In the genomic region with DNA sequence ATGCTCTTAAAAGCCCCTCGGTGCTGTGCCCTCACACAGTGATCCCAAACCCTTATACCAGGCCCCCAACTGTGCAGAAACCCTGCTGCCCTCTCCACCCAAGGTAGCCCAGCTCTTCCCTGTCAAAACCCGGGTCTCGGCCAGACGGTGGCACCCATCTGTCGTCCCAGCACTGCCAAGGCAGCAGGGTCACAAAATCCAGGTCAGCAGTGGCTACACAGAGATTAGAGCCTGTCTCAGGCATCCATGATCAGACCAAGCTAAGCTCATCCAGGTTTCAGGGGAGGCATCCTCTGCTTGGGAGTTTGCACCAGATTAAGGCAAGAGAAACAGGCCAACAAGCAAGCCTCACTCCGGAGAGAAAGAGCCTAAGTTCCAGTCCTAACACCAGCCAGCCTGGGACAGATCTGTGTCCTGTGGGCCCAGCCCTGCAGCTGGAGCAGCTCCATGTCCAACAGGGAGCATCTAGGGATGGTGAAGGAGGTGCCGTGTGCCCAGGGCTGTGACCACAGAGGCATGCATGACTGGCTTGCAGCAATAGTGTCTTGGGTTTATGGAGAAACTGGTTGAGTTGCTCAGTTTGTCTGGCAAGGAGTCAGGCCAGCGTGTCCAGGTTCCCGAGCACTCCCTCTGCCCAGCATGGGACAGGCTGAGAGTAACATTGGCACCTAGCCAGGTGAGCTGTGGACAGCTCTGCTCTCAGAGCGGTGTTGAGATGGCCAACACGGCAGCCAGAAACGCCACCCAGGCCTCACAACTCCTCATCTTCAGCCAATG, we compare ENCODE assay signal across 9 mouse cellular contexts. TPM values are rescaled to one million over a fixed set of nuclear protein-coding genes. Genes with fewer than 3 reads are reported as not detected.
DNase-seq lines count a peak whose midpoint lies in the region; ATAC-seq lines count a peak whose summit lies in the region.
"Had no signal": no experiment of that assay in that cellular context is flagged by ENCODE, and none has a peak within 500 bp of the region (broad histone marks: within the 10 kb centered on the region; RNA-seq: fewer than 3 reads in every experiment).

No protein-coding gene starts in this region.

- H3K27me3 ChIP-seq in forebrain, embryonic 14.5 days (replicated peaks; ENCODE audit: control insufficient read depth, insufficient read depth, low read length), result no peaks in the 10 kb centered on the region
- no peaks in the 10 kb centered on the region for H3K27me3 ChIP-seq in forebrain, embryonic 16.5 days (replicated peaks; ENCODE audit: control insufficient read depth, insufficient read depth, low read length)
- H3K27me3 ChIP-seq in midbrain, embryonic 16.5 days (ENCODE audit: control insufficient read depth, insufficient read depth, low read depth, low read length), result no peaks in the 10 kb centered on the region
- H3K27me3 ChIP-seq in midbrain, embryonic 11.5 days (ENCODE audit: control insufficient read depth, insufficient read depth, low read length), result no peaks in the 10 kb centered on the region
- no peaks in the 10 kb centered on the region for H3K27me3 ChIP-seq in embryonic facial prominence, embryonic 14.5 days (replicated peaks; ENCODE audit: control insufficient read depth, insufficient read depth, low read length)

- H3K4me3 ChIP-seq in forebrain, embryonic 14.5 days (ENCODE audit: low read depth, low read length), result no peak overlapping the region
- no peak overlapping the region for H3K4me3 ChIP-seq in forebrain, embryonic 16.5 days (replicated peaks; ENCODE audit: low read length)
- H3K4me3 ChIP-seq in midbrain, embryonic 16.5 days (ENCODE audit: low read depth, low read length), result no peak overlapping the region
- H3K4me3 ChIP-seq in midbrain, embryonic 11.5 days (ENCODE audit: low read depth, low read length), result no peak overlapping the region
- no peak overlapping the region for H3K4me3 ChIP-seq in embryonic facial prominence, embryonic 14.5 days (ENCODE audit: low read depth, low read length)

- H3K4me1 ChIP-seq in forebrain, embryonic 14.5 days (ENCODE audit: control insufficient read depth, insufficient read depth, low read length), result no peaks in the 10 kb centered on the region
- 0 out of 2 replicates have a peak, but pooled peaks cover 8% of the 10 kb centered on the region for H3K4me1 ChIP-seq in forebrain, embryonic 16.5 days (replicated peaks; ENCODE audit: control insufficient read depth, insufficient read depth, low read length)
- no peaks in the 10 kb centered on the region; the same call in 1 of the 2 replicates for H3K4me1 ChIP-seq in midbrain, embryonic 16.5 days (ENCODE audit: control insufficient read depth, insufficient read depth, low read length)
- H3K4me1 ChIP-seq in midbrain, embryonic 11.5 days (ENCODE audit: control insufficient read depth, insufficient read depth, low read length), result peaks cover 14% of the 10 kb centered on the region
- no peaks in the 10 kb centered on the region for H3K4me1 ChIP-seq in embryonic facial prominence, embryonic 14.5 days (ENCODE audit: control insufficient read depth, insufficient read depth, low read length)

- DNase-seq in forebrain, embryonic 14.5 days (ENCODE audit: low spot score), result peak; percentile 20
- DNase-seq in midbrain, embryonic 11.5 days (ENCODE audit: low spot score, missing footprints), result no peak
- DNase-seq in embryonic facial prominence, embryonic 14.5 days (ENCODE audit: low spot score), result no peak
- DNase-seq in lung, postnatal 36 days, result peak; percentile 13
- DNase-seq in frontal cortex, postnatal 25 days (ENCODE audit: low spot score in 2 of 2), result no peak
- no peak for DNase-seq in embryo, embryonic 11 days
- DNase-seq: liver had no signal

- no peaks in the 10 kb centered on the region for H3K9me3 ChIP-seq in forebrain, embryonic 14.5 days (replicated peaks; ENCODE audit: control insufficient read depth, low read length)
- no peaks in the 10 kb centered on the region for H3K9me3 ChIP-seq in forebrain, embryonic 16.5 days (ENCODE audit: control insufficient read depth, low read length)
- no peaks in the 10 kb centered on the region for H3K9me3 ChIP-seq in midbrain, embryonic 16.5 days (replicated peaks; ENCODE audit: control insufficient read depth, low read length, poor library complexity, severe bottlenecking)
- H3K9me3 ChIP-seq in midbrain, embryonic 11.5 days (ENCODE audit: control insufficient read depth, low read length), result no peaks in the 10 kb centered on the region
- no peaks in the 10 kb centered on the region for H3K9me3 ChIP-seq in embryonic facial prominence, embryonic 14.5 days (ENCODE audit: control insufficient read depth, low read length)

- H3K4me2 ChIP-seq in forebrain, embryonic 14.5 days (ENCODE audit: low read length), result no peak overlapping the region
- no peak overlapping the region for H3K4me2 ChIP-seq in forebrain, embryonic 16.5 days (ENCODE audit: low read length)
- H3K4me2 ChIP-seq in midbrain, embryonic 16.5 days (ENCODE audit: low read length), result no peak overlapping the region
- H3K4me2 ChIP-seq in midbrain, embryonic 11.5 days, result no peak overlapping the region
- H3K4me2 ChIP-seq in embryonic facial prominence, embryonic 14.5 days (ENCODE audit: low read depth, low read length), result no peak overlapping the region

- WGBS in forebrain, embryonic 14.5 days, result 84% methylated on average over 12 of the region's 12 CpGs
- 76% methylated on average over 12 of the region's 12 CpGs for WGBS in forebrain, embryonic 16.5 days
- 83% methylated on average over 12 of the region's 12 CpGs for WGBS in midbrain, embryonic 16.5 days
- 88% methylated on average over 12 of the region's 12 CpGs for WGBS in midbrain, embryonic 11.5 days
- 84% methylated on average over 9 of the region's 12 CpGs for WGBS in embryonic facial prominence, embryonic 14.5 days

- H3K36me3 ChIP-seq in forebrain, embryonic 14.5 days (ENCODE audit: control insufficient read depth, insufficient read depth, low read length), result peaks cover 29% of the 10 kb centered on the region; the same call in 1 of the 2 replicates
- peaks cover 4% of the 10 kb centered on the region; the same call in 1 of the 2 replicates for H3K36me3 ChIP-seq in forebrain, embryonic 16.5 days (ENCODE audit: control insufficient read depth, insufficient read depth)
- peaks cover 8% of the 10 kb centered on the region; the same call in 1 of the 2 replicates for H3K36me3 ChIP-seq in midbrain, embryonic 16.5 days (ENCODE audit: control insufficient read depth, insufficient read depth, low read length)
- H3K36me3 ChIP-seq in midbrain, embryonic 11.5 days (ENCODE audit: control insufficient read depth, insufficient read depth, low read length), result no peaks in the 10 kb centered on the region
- peaks cover 21% of the 10 kb centered on the region for H3K36me3 ChIP-seq in embryonic facial prominence, embryonic 14.5 days (ENCODE audit: control insufficient read depth, insufficient read depth, low read length)

- no peak overlapping the region for H3K27ac ChIP-seq in forebrain, embryonic 14.5 days (ENCODE audit: low read depth, low read length)
- H3K27ac ChIP-seq in forebrain, embryonic 16.5 days (ENCODE audit: low read length), result no peak overlapping the region
- 0 out of 2 replicates have a peak overlapping the region, but pooled peaks have one; percentile 5 for H3K27ac ChIP-seq in midbrain, embryonic 16.5 days (ENCODE audit: low read length)
- no peak overlapping the region for H3K27ac ChIP-seq in midbrain, embryonic 11.5 days (ENCODE audit: low read depth, low read length)
- H3K27ac ChIP-seq in embryonic facial prominence, embryonic 14.5 days (replicated peaks; ENCODE audit: low read depth, low read length), result no peak overlapping the region

- ATAC-seq in forebrain, embryonic 14.5 days, result no peak
- ATAC-seq in forebrain, embryonic 16.5 days, result no peak
- ATAC-seq in midbrain, embryonic 16.5 days, result no peak
- ATAC-seq in midbrain, embryonic 11.5 days (ENCODE audit: low FRiP score), result no peak
- ATAC-seq in embryonic facial prominence, embryonic 14.5 days (ENCODE audit: low read depth), result no peak

- no peak overlapping the region for H3K9ac ChIP-seq in forebrain, embryonic 14.5 days (ENCODE audit: low read length)
- no peak overlapping the region for H3K9ac ChIP-seq in forebrain, embryonic 16.5 days (replicated peaks; ENCODE audit: low read depth, low read length)
- H3K9ac ChIP-seq in midbrain, embryonic 16.5 days (ENCODE audit: low read depth, low read length), result no peak overlapping the region
- no peak overlapping the region for H3K9ac ChIP-seq in midbrain, embryonic 11.5 days (ENCODE audit: low read length)
- 0 out of 2 replicates have a peak overlapping the region, but pooled peaks have one; percentile 1 for H3K9ac ChIP-seq in embryonic facial prominence, embryonic 14.5 days (ENCODE audit: low read depth, low read length)

RNA-seq across cellular contexts. Expression of a gene that starts 24.7 kb away (rescaled TPM):
- 23.4 and 26.1 TPM in 2 replicates for polyA plus RNA-seq in forebrain, embryonic 14.5 days (2014; fragmentation: Nextera tagmentation; extraction: Ambion mirVana)
- polyA plus RNA-seq in forebrain, embryonic 16.5 days (2015; fragmentation: Nextera tagmentation; extraction: Ambion mirVana), result 30.3 and 35.2 TPM in 2 replicates
- 38.3 and 39.4 TPM in 2 replicates for polyA plus RNA-seq in midbrain, embryonic 16.5 days (2015; fragmentation: Nextera tagmentation; extraction: Ambion mirVana)
- 18.7 and 20.9 TPM in 2 replicates for polyA plus RNA-seq in midbrain, embryonic 11.5 days (2014; fragmentation: Nextera tagmentation; extraction: Ambion mirVana)
- polyA plus RNA-seq in embryonic facial prominence, embryonic 14.5 days (2014; fragmentation: Nextera tagmentation; extraction: Ambion mirVana), result 17.6 and 19.9 TPM in 2 replicates

RNA-seq across cellular contexts. Expression of a gene that starts 28.0 kb away (rescaled TPM):
- not detected in 2 replicates for polyA plus RNA-seq in forebrain, embryonic 14.5 days (2014; fragmentation: Nextera tagmentation; extraction: Ambion mirVana)
- not detected in 2 replicates for polyA plus RNA-seq in forebrain, embryonic 16.5 days (2015; fragmentation: Nextera tagmentation; extraction: Ambion mirVana)
- not detected in 2 replicates for polyA plus RNA-seq in midbrain, embryonic 16.5 days (2015; fragmentation: Nextera tagmentation; extraction: Ambion mirVana)
- not detected in 2 replicates for polyA plus RNA-seq in midbrain, embryonic 11.5 days (2014; fragmentation: Nextera tagmentation; extraction: Ambion mirVana)
- polyA plus RNA-seq in embryonic facial prominence, embryonic 14.5 days (2014; fragmentation: Nextera tagmentation; extraction: Ambion mirVana), result 0.16 and 0.36 TPM in 2 replicates

RNA-seq across cellular contexts. Expression of a gene that starts 38.1 kb away (rescaled TPM):
- polyA plus RNA-seq in forebrain, embryonic 14.5 days (2014; fragmentation: Nextera tagmentation; extraction: Ambion mirVana), result 1.4 and 2.0 TPM in 2 replicates
- polyA plus RNA-seq in forebrain, embryonic 16.5 days (2015; fragmentation: Nextera tagmentation; extraction: Ambion mirVana), result 2.1 and 2.3 TPM in 2 replicates
- polyA plus RNA-seq in midbrain, embryonic 16.5 days (2015; fragmentation: Nextera tagmentation; extraction: Ambion mirVana), result 1.6 and 1.8 TPM in 2 replicates
- polyA plus RNA-seq in midbrain, embryonic 11.5 days (2014; fragmentation: Nextera tagmentation; extraction: Ambion mirVana), result 0.86 and 1.4 TPM in 2 replicates
- polyA plus RNA-seq in embryonic facial prominence, embryonic 14.5 days (2014; fragmentation: Nextera tagmentation; extraction: Ambion mirVana), result 8.0 and 12.2 TPM in 2 replicates

RNA-seq across cellular contexts. Expression of a gene that starts 54.1 kb away (rescaled TPM):
- 0.09 and 0.53 TPM in 2 replicates for polyA plus RNA-seq in forebrain, embryonic 14.5 days (2014; fragmentation: Nextera tagmentation; extraction: Ambion mirVana)
- polyA plus RNA-seq in forebrain, embryonic 16.5 days (2015; fragmentation: Nextera tagmentation; extraction: Ambion mirVana), result 0.63 and 0.80 TPM in 2 replicates
- polyA plus RNA-seq in midbrain, embryonic 16.5 days (2015; fragmentation: Nextera tagmentation; extraction: Ambion mirVana), result 0.81 and 0.84 TPM in 2 replicates
- polyA plus RNA-seq in midbrain, embryonic 11.5 days (2014; fragmentation: Nextera tagmentation; extraction: Ambion mirVana), result 2.8 and 3.4 TPM in 2 replicates
- 4.1 and 5.8 TPM in 2 replicates for polyA plus RNA-seq in embryonic facial prominence, embryonic 14.5 days (2014; fragmentation: Nextera tagmentation; extraction: Ambion mirVana)

RNA-seq across cellular contexts. Expression of a gene that starts 57.7 kb away (rescaled TPM):
- 26.3 and 29.0 TPM in 2 replicates for polyA plus RNA-seq in forebrain, embryonic 14.5 days (2014; fragmentation: Nextera tagmentation; extraction: Ambion mirVana)
- 67.8 and 86.8 TPM in 2 replicates for polyA plus RNA-seq in forebrain, embryonic 16.5 days (2015; fragmentation: Nextera tagmentation; extraction: Ambion mirVana)
- polyA plus RNA-seq in midbrain, embryonic 16.5 days (2015; fragmentation: Nextera tagmentation; extraction: Ambion mirVana), result 63.2 and 75.3 TPM in 2 replicates
- 6.6 and 6.7 TPM in 2 replicates for polyA plus RNA-seq in midbrain, embryonic 11.5 days (2014; fragmentation: Nextera tagmentation; extraction: Ambion mirVana)
- 2.6 and 2.8 TPM in 2 replicates for polyA plus RNA-seq in embryonic facial prominence, embryonic 14.5 days (2014; fragmentation: Nextera tagmentation; extraction: Ambion mirVana)

Comparison
In these comparisons a context has a peak if more than half of its experiments do, and no peak if none do; other contexts are left out.
1. DNase-seq: peak in forebrain, embryonic 14.5 days (single experiment) and lung, postnatal 36 days (single experiment); none in midbrain, embryonic 11.5 days (single experiment), embryonic facial prominence, embryonic 14.5 days (single experiment), frontal cortex, postnatal 25 days (0 of 2) and embryo, embryonic 11 days (single experiment).